Mouse (Mus musculus) layer of hippocampus, adult 9-10 months (tissue): ENCODE measurements around the gene Lysmd4.

Experiments used
- DNase-seq: peaks from one replicate; pipeline ENCODE4 v3.0.0; 2022; ENCODE audit warnings: low spot score

The Lysmd4 gene

GRCm38 (mm10) chr7:67342067-67342625 lies 119.8 kb downstream of the Lysmd4 start:
- DNase-seq = no peak

GRCm38 (mm10) chr7:67344443-67344842 lies 122.1 kb downstream of the Lysmd4 start:
- DNase-seq = no peak

GRCm38 (mm10) chr7:67352989-67353388 lies 130.6 kb downstream of the Lysmd4 start:
- DNase-seq = no peak

- DNase-seq = no peak
Observed at GRCm38 (mm10) chr7:67353667-67354066, 131.3 kb downstream of the Lysmd4 start.

DNA sequence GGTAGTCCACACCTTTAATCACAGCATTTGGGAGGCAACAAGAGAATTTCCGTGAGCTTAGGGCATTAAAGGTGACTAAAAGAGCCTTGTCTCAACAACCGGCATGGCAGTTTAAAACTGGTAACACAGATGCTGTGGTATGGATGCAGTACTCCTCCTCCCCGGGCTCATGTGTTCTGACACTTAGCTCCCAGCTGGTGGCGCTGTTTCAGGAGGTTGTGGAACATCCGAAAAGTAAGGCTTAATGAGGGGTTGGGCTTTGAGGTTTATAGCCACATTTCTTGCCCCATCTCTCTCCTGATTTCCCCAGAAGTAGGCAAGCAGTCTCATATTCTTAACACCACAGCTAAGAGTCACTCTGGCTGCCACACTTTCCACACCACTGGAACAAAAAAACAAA lies 133.5 kb downstream of the Lysmd4 start:
- DNase-seq = no peak
